Mouse (Mus musculus): ENCODE results near the gene Minos1.
A peak's percentile ranks its signal among the peaks of the same experiment; 100 is the strongest.

The Minos1 gene

GRCm38 (mm10) chr4:139130701-139131549, at the start of gene Minos1:
Gene Minos1, minus strand, starts transcription at chr4:139131113.
- peak; percentile 91 for DNase-seq (ENCODE audit: low read depth, low spot score)

- DNase-seq (ENCODE audit: low read depth, low spot score): no peak
Measured at GRCm38 (mm10) chr4:139179731-139180625, 49.1 kb upstream of the Minos1 start.

- no peak for DNase-seq (ENCODE audit: low read depth, low spot score)
Measured at GRCm38 (mm10) chr4:139179218-139179617, 48.3 kb upstream of the Minos1 start.

GRCm38 (mm10) chr4:139178377-139178776, 47.5 kb upstream of the Minos1 start:
- no peak for DNase-seq (ENCODE audit: low read depth, low spot score)

GRCm38 (mm10) chr4:139177921-139178320, 47.0 kb upstream of the Minos1 start:
- no peak for DNase-seq (ENCODE audit: low read depth, low spot score)

GRCm38 (mm10) chr4:139176023-139176422, 45.1 kb upstream of the Minos1 start:
- DNase-seq (ENCODE audit: low read depth, low spot score): no peak

GRCm38 (mm10) chr4:139175061-139175971, 44.4 kb upstream of the Minos1 start:
- no peak for DNase-seq (ENCODE audit: low read depth, low spot score)

- no peak for DNase-seq (ENCODE audit: low read depth, low spot score)
Measured at GRCm38 (mm10) chr4:139169748-139170279, 38.9 kb upstream of the Minos1 start.

- DNase-seq (ENCODE audit: low read depth, low spot score): no peak
Measured at GRCm38 (mm10) chr4:139168985-139169747, 38.3 kb upstream of the Minos1 start.

GRCm38 (mm10) chr4:139167107-139167506, 36.2 kb upstream of the Minos1 start:
- DNase-seq (ENCODE audit: low read depth, low spot score): no peak

- DNase-seq (ENCODE audit: low read depth, low spot score): no peak
Measured at GRCm38 (mm10) chr4:139166244-139166643, 35.3 kb upstream of the Minos1 start.

GRCm38 (mm10) chr4:139165259-139165658, 34.3 kb upstream of the Minos1 start:
- no peak for DNase-seq (ENCODE audit: low read depth, low spot score)

GRCm38 (mm10) chr4:139164082-139164481, 33.2 kb upstream of the Minos1 start:
- DNase-seq (ENCODE audit: low read depth, low spot score): no peak

- DNase-seq (ENCODE audit: low read depth, low spot score): no peak
Measured at GRCm38 (mm10) chr4:139161076-139161475, 30.2 kb upstream of the Minos1 start.

- DNase-seq (ENCODE audit: low read depth, low spot score): no peak
Measured at GRCm38 (mm10) chr4:139158350-139158749, 27.4 kb upstream of the Minos1 start.

GRCm38 (mm10) chr4:139156538-139156937, 25.6 kb upstream of the Minos1 start:
- no peak for DNase-seq (ENCODE audit: low read depth, low spot score)

- no peak for DNase-seq (ENCODE audit: low read depth, low spot score)
Measured at GRCm38 (mm10) chr4:139154576-139155307, 23.8 kb upstream of the Minos1 start.

GRCm38 (mm10) chr4:139151370-139151769, 20.5 kb upstream of the Minos1 start:
- no peak for DNase-seq (ENCODE audit: low read depth, low spot score)

- no peak for DNase-seq (ENCODE audit: low read depth, low spot score)
Measured at GRCm38 (mm10) chr4:139146760-139147159, 15.8 kb upstream of the Minos1 start.

- DNase-seq (ENCODE audit: low read depth, low spot score): no peak
Measured at GRCm38 (mm10) chr4:139145156-139145555, 14.2 kb upstream of the Minos1 start.

All from retina, adult 2 months (tissue).